Mouse (Mus musculus): ENCODE data around the gene Phlpp1.

Gene Phlpp1

GRCm38 (mm10) chr1:106168001-106168400 lies 3.6 kb upstream of the Phlpp1 start:
- DNase-seq (ENCODE audit: low spot score), result no peak

- no peak for DNase-seq (ENCODE audit: low spot score)
These were observed 2.8 kb upstream of the Phlpp1 start for GRCm38 (mm10) chr1:106168801-106169200.

DNA sequence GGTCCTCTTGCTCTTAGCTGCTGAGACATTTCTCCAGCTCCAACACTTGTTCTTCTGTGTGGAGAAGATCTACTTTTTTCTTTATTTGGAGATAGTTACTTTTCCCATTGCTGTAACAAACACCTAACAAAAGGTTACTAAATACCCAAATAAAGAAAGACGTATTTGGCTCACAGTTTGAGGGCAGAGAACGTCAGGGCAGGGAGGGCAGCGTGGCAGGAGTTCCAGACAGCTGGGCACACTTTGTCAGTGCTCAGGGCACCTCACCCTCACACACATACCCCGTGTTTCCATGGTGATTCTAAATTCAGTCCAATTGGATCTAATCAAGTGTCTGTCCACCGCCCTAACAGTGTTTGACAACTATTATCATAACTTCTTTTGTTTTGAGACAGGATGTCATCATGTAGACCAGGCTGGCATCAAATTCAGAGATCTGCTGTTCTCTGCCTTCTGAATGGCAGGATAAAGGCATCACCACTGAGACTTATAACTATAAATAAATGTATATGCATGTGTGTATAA lies 1.7 kb upstream of the Phlpp1 start:
- DNase-seq (ENCODE audit: low spot score), result no peak

GRCm38 (mm10) chr1:106172301-106172930 lies 864 bp downstream of the Phlpp1 start:
- no peak for DNase-seq (ENCODE audit: low spot score)

DNA sequence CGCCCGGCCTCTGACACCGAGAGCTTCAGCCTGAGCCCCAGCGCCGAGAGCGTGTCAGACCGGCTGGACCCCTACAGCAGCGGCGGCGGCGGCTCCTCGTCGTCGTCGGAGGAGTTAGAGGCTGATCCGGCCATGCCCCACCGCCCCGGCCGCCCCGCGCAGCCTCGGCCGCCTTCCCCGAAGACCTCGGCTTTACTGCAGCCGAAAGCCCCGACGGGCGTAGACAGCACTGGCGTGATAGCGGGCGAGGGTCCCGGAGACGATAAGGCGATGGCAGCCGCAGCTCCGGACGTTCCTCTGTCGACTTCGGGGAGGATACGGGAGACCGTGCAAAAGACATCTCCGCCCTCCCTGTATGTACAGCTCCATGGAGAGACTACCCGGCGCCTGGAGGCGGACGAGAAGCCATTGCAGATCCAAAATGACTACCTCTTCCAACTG lies 1.4 kb downstream of the Phlpp1 start:
- no peak for DNase-seq (ENCODE audit: low spot score)

DNA sequence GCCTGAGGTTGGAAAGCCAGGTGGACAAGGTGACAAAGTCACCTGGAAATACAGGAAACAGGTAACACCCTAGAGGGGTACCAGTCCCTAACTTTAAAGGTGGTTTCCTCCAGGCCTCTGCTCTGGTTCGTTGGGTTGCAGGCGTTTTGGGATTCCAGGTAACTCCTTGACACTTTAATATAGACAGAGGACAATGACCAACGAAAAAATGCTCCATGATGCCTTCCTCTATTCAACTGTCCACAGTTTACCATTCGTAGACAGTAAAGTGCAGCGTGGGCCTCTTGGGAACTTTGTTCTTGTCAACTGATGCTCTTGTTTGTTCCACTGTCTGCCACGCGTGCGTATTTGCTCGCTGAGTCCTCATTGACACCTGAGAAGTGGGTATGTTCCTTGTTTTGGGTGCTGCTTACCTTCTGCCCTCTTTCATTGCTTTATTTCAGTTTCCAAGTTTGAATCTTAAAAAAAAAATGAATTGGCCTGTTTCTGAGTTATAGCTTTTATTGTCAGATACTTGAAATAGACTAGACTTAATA lies 2.1 kb downstream of the Phlpp1 start:
- no peak for DNase-seq (ENCODE audit: low spot score)

DNA sequence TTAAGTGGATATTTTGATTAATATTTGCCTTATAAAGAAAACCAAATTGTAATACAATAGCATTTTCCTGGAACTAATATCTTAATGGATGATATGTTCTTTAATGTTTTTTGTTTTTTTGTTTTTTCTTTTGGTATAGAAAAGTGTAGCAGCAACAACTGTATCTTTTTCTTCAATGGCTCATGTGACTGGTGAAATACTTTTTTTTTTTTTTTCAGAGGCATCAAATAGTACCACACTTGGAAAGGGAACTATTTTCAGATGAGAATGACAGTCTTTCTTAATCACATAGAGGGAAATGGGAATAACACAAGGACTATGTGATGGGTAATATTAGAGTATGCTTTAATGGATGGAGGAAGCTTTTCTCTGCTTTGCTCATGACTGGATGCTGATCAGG lies 3.0 kb downstream of the Phlpp1 start:
- no peak for DNase-seq (ENCODE audit: low spot score)

DNA sequence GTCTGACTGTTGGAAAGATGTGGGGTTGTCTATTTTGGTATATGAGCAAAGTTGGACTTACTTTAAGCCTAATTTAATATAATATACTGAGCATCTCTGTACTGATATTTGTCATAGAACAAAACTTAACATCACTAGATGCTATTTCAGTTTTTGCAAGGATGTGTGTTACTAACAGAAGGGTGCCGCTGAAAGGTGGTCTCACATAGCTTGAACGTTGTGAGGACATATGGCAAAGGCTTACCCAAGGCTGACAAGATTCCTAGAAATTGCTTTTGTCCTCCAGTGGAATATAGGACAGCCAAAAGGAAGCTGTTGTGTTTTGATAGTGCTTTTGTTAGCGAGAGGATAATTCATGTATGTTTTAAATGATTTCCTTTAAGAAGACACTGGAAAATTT lies 3.8 kb downstream of the Phlpp1 start:
- no peak for DNase-seq (ENCODE audit: low spot score)

- no peak for DNase-seq (ENCODE audit: low spot score)
These were observed 5.2 kb downstream of the Phlpp1 start for GRCm38 (mm10) chr1:106176791-106177190.

- DNase-seq (ENCODE audit: low spot score), result no peak
These were observed 6.6 kb downstream of the Phlpp1 start for GRCm38 (mm10) chr1:106177868-106178790.

DNA sequence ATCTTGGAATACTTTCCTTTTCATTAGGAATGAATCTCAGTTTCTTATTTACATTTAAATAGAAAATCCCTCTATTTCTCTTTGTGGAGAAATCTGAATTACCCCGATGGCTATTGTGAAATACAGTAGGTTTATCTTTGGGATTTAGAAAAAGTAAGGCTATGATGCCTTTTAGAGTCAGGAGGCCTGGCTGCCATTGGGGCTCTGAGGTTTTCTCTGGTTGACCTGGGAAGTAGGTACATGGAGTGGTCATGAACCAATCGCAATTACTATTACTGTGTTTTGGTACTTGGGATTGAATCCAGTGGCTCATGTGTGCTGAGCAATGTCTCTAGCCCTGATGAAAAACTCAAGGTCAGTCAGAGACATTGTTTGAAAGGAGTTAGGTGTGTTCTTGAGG lies 12.1 kb downstream of the Phlpp1 start:
- no peak for DNase-seq (ENCODE audit: low spot score)

DNA sequence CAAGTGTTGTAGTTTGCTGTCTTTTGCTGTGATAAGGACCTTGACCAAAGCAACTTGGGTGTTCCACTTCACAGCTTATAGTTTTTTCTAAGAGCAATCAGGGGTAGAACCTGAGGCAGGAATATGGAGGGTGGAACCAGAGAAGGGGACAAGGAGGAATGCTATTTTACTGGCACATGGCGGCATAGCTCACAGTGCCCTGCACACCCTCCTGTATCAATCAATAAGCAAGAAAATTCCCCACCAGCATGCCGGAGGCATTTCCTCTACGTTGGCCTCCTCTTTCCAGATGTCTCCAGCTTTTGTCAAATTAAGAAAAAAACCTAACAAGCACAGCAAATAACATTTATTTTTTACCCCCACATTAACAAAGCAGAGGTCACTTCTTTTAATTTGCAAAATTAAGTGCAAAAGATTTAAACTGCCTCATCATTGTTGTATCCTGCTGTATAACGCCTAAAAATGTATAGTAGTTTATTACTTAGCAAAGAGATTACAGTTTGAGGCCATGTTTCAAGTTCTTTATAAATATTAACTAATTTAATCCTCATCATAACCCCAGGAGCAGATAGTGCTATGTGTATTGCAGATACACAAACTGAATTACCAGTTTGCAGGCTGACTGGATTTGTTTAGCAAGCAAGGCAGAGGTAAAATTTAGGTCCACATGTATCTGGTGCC lies 13.4 kb downstream of the Phlpp1 start:
- DNase-seq (ENCODE audit: low spot score), result no peak

GRCm38 (mm10) chr1:106185461-106185924 lies 13.9 kb downstream of the Phlpp1 start:
- DNase-seq (ENCODE audit: low spot score), result no peak

GRCm38 (mm10) chr1:106186062-106186461 lies 14.5 kb downstream of the Phlpp1 start:
- DNase-seq (ENCODE audit: low spot score), result no peak

DNA sequence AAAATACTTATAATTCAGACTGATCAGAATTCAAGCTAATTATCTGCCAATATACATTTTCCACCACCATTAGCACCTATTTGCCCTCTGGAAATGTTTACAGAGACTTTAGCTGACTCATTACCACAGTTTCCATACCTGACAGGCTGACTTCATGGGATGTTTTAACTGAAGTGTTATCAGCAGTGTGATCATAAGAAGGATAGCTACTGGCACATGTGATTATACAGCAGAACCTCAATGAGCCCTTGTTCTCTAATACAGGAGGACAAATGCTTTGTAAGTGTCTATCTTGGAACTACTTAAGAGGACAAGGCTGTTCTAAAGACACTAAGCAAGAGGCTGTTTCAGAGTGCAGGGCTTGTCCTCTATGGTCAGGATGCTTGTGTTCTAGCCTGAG lies 15.9 kb downstream of the Phlpp1 start:
- no peak for DNase-seq (ENCODE audit: low spot score)

DNA sequence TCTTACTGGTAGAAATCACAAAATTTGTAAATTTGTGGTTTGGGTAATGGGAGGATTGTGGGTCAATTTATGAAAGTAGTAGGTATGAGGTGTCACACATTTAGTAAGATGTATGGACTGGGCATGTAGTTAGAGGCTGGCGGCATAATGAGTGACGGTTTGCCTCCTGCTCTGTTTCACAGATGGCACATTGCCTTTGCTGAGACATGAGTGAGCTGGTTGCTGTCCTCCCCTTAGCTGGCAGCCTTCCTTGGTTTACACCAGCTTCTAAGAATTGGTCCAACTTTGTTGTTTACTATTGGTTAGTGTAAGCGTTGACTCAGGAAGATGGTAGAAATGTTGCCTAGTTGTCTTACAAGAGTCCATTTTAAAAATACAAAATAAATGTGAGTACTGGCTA lies 17.2 kb downstream of the Phlpp1 start:
- DNase-seq (ENCODE audit: low spot score), result no peak

DNA sequence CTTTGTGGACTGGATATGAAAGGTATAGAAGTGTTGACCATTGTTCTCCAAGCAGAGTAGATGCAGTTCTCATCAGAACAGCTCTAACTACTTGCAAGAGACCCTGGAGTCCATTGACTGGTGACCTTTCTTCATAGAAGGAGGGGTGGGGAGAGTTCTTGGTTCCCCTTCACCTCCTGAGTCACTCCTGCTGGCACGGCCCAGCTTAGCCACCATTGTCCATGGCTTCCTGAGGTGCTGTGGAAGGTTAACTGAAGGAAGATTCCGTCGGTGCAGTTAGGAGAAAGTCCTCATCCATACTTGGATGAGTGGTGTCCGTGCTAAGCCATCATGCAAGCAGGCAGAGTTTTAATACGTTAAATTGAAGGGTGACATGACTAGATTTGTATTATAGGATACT lies 17.8 kb downstream of the Phlpp1 start:
- DNase-seq (ENCODE audit: low spot score), result no peak

GRCm38 (mm10) chr1:106190695-106191094 lies 19.1 kb downstream of the Phlpp1 start:
- DNase-seq (ENCODE audit: low spot score), result no peak

DNA sequence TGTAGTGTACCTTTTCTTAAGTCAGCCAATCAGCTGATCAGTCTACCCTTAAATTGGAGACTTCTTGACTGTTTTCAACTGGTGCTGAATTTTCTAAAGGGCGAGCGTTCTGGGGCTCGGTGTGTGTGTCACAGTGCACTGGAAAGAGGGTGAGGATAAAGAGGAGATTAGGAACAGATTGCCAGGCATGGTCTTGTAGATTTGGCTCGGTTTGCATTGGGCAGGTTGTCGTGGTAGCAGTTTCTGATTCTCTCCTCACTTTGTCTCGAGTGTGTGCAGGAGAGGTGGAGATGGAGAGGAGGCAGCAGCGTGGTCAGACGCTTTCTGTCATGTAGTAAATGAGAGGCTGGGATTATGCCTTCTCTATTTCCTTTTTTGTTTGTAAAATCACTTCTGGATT lies 20.3 kb downstream of the Phlpp1 start:
- no peak for DNase-seq (ENCODE audit: low spot score)

DNA sequence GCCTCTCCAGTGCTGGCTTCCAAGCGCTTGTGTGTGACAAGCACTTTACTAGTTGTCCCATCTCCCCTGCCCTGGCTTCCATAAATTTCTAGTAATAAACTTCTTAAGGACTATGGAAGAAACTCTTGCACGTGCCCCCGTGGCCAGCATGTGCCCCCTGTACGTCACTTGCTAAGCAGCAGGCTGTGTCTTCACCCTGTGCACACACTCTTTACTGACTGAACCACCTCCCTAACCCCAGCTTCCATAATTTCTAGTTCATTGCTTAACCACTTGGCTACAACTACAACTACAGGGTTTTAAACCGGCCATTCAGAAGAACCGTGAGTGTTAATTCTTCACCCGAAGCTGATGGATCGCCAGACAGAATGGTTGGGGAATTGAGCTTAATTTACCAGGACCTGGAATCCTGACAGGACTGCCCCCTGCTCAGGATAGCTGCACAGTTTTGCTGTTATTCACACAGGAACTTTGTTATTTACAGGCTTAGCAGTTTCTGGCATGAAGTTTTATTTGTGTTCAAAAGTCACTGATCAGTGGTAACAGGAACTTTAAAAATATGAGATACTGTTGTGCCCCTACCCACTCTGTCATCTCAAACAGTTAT lies 21.4 kb downstream of the Phlpp1 start:
- DNase-seq (ENCODE audit: low spot score), result no peak

DNA sequence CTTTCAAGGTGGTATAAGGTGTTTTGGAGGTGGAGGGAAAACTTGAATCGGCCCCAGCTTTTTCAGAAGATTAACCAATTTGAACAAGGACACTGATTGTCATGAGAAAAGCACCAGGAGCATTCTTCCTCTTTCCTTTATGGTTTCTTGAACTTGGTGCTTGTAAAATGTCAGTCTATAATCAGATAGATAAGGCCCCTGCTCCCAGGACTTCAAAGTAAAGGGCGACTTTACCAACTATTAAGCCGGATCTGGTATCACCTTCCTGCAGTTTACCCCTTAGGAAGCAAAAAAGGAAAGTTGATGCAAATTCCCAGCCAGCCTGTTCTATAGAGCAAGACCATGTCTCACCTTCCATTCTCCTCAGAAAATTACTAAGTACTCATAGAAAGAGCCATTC lies 21.9 kb downstream of the Phlpp1 start:
- DNase-seq (ENCODE audit: low spot score), result no peak

DNA sequence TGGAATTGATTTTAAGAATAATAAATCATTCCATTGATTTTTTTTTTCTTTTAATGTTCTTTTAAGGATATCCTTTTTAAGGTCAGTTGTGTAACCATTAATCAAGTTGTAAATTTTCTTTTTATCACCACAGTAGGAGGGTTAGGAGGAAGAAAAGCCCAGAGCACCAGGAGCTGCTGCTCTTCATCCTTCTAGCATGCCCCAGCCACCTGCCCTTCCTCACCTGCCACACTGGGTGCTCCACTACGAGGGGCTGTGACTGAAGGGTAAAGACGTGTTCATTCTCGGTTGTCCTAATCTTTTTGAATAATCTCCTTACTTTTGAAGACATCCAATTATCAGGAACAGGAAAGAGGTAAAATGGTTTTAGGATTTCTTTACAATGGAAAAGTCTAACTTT lies 22.7 kb downstream of the Phlpp1 start:
- no peak for DNase-seq (ENCODE audit: low spot score)

All from urinary bladder, postnatal 10 days (tissue).